Mouse (Mus musculus) lung, postnatal 0 days (tissue): ENCODE data around the gene Gm20388. TPM values are rescaled to one million over a fixed set of nuclear protein-coding genes. Genes with fewer than 3 reads are reported as not detected.

Experiments used
- ATAC-seq: fragments of 200-750 bp; cut with Nextera tagmentation; 2 replicates; pipeline ENCODE4 v1.8.0; 2017; ENCODE audit warnings: moderate library complexity
- DNase-seq: peaks from one replicate; pipeline ENCODE4 v3.0.0-alpha.2; 2016; ENCODE audit warnings: low spot score
- H3K27ac ChIP-seq: fragments of 300-500 bp; sonication (generic); 2 replicates; pipeline ENCODE4 v1.5.1; 2014; ENCODE audit warnings: antibody characterized with exemption, mild to moderate bottlenecking, low read length, mixed read lengths
- H3K27me3 ChIP-seq: fragments of 300-500 bp; sonication (generic); replicated peaks from 2 replicates; pipeline ENCODE4 v1.6.1; 2014; ENCODE audit warnings: low read length, mixed read lengths; ENCODE audit not compliant: insufficient read depth
- H3K36me3 ChIP-seq: fragments of 300-500 bp; sonication (generic); 2 replicates; pipeline ENCODE4 v1.6.1; 2014; ENCODE audit warnings: low read length, mixed read lengths; ENCODE audit not compliant: insufficient read depth
- H3K4me1 ChIP-seq: fragments of 300-500 bp; sonication (generic); 2 replicates; pipeline ENCODE4 v1.6.1; 2014; ENCODE audit warnings: antibody characterized with exemption, low read depth, low read length, mixed read lengths; ENCODE audit not compliant: insufficient read depth
- H3K4me2 ChIP-seq: fragments of 300-500 bp; sonication (generic); replicated peaks from 2 replicates; pipeline ENCODE4 v1.6.1; 2014; ENCODE audit warnings: low read depth, mild to moderate bottlenecking, low read length, moderate library complexity, mixed read lengths
- H3K4me3 ChIP-seq: fragments of 300-500 bp; sonication (generic); 2 replicates; pipeline ENCODE4 v1.5.1; 2014; ENCODE audit warnings: low read depth, low read length
- H3K9ac ChIP-seq: fragments of 300-500 bp; sonication (generic); replicated peaks from 2 replicates; pipeline ENCODE4 v1.6.1; 2014; ENCODE audit warnings: low read depth, mild to moderate bottlenecking
- H3K9me3 ChIP-seq: fragments of 300-500 bp; sonication (generic); 2 replicates; pipeline ENCODE4 v1.6.1; 2016; ENCODE audit warnings: low read length, mixed read lengths
- CTCF ChIP-seq: IDR thresholded peaks from 2 replicates; pipeline ENCODE4 v1.5.1; 2016; ENCODE audit warnings: antibody characterized with exemption, mild to moderate bottlenecking
- EP300 ChIP-seq: IDR thresholded peaks from 2 replicates; pipeline ENCODE4 v1.6.1; 2016; ENCODE audit warnings: antibody characterized with exemption, mild to moderate bottlenecking, control low read depth
- WGBS: fragments of 180-500 bp; shearing (Covaris S2); extraction: QIAGEN DNeasy Blood & Tissue Kit; methylation state at CpG from one replicate; pipeline ENCODE4 v1.1.7; 2014; 5-methylcytosine and 5-hydroxymethylcytosine counted together
- polyA plus RNA-seq: library from polyadenylated mRNA; unstranded; fragments of >200 nt; fragmentation: Nextera tagmentation; extraction: Ambion mirVana; gene quantifications from 2 replicates; pipeline ENCODE4 v1.2.1, GENCODE M21; 2015

The Gm20388 gene
- polyA plus RNA-seq, 1 experiment from 2014 or later = not detected

- 67% methylated on average over 11 of the region's 11 CpGs for WGBS
- no peaks in the 10 kb centered on the region for H3K4me1 ChIP-seq
- peaks cover 33% of the 10 kb centered on the region for H3K36me3 ChIP-seq
Observed at GRCm38 (mm10) chr8:123243053-123243452, 3332.4 kb downstream of the Gm20388 start.

GRCm38 (mm10) chr8:123244382-123244781 is 3333.7 kb downstream of the Gm20388 start:
- ATAC-seq = no peak
- no peaks in the 10 kb centered on the region for H3K4me1 ChIP-seq
- H3K4me3 ChIP-seq = no peak overlapping the region
- H3K4me2 ChIP-seq = no peak overlapping the region
- DNase-seq = no peak
- no peaks in the 10 kb centered on the region for H3K9me3 ChIP-seq
- H3K9ac ChIP-seq = no peak overlapping the region
- no peak overlapping the region for H3K27ac ChIP-seq
- H3K27me3 ChIP-seq = no peaks in the 10 kb centered on the region
- WGBS = 95% methylated on average over 4 of the region's 4 CpGs
- peaks cover 45% of the 10 kb centered on the region for H3K36me3 ChIP-seq
- TF ChIP-seq CTCF (no peak), EP300 (no peak)

More at GRCm38 (mm10) chr8:123243053-123243452, 3332.4 kb downstream of the Gm20388 start:
- H3K27me3 ChIP-seq = no peaks in the 10 kb centered on the region
- no peak overlapping the region for H3K4me3 ChIP-seq
- no peak overlapping the region for H3K9ac ChIP-seq
- TF ChIP-seq CTCF (no peak; the same call in 1 of the 2 replicates), EP300 (no peak)
- H3K4me2 ChIP-seq = no peak overlapping the region
- H3K9me3 ChIP-seq = no peaks in the 10 kb centered on the region
- ATAC-seq (no peak), DNase-seq (no peak)
- no peak overlapping the region for H3K27ac ChIP-seq

GRCm38 (mm10) chr8:123245543-123245942 is 3334.9 kb downstream of the Gm20388 start:
- TF ChIP-seq EP300 = no peak
- no peak for TF ChIP-seq CTCF
- ATAC-seq (no peak), DNase-seq (no peak)
- 84% methylated on average over 12 of the region's 12 CpGs for WGBS
- Histone ChIP-seq H3K36me3 (peaks cover 45% of the 10 kb centered on the region), H3K4me2 (no peak overlapping the region), H3K27ac (no peak overlapping the region), H3K9me3 (no peaks in the 10 kb centered on the region), H3K9ac (no peak overlapping the region), H3K4me1 (no peaks in the 10 kb centered on the region), H3K27me3 (no peaks in the 10 kb centered on the region), H3K4me3 (no peak overlapping the region)

DNA sequence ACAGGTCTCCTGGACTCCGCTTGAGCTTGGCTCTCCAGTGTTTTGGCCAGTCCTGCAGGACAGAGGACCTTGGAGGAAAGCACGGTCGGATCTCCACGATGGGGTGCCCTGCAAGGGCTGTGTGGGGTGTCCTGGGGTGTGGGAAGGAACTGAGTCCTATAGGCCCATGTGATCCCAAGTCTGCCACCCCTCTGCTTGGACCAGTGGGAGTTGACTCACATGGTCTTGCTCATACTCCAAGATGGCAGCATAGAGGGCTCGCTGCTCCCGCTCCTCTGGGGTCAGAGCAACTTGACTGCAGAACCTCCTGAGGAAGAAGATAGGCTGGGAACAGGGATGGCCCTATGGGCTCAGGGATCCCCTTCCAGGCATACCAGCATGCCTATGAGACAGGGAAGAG is 3337.1 kb downstream of the Gm20388 start:
- H3K9me3 ChIP-seq = no peaks in the 10 kb centered on the region
- H3K27ac ChIP-seq = no peak overlapping the region
- H3K9ac ChIP-seq = no peak overlapping the region
- DNase-seq = no peak
- H3K4me2 ChIP-seq = no peak overlapping the region
- ATAC-seq = no peak
- H3K4me3 ChIP-seq = no peak overlapping the region
- no peak for TF ChIP-seq EP300
- no peak for TF ChIP-seq CTCF
- WGBS = 96% methylated on average over 6 of the region's 6 CpGs
- H3K36me3 ChIP-seq = peaks cover 45% of the 10 kb centered on the region
- peaks cover under 1% of the 10 kb centered on the region; the same call in 1 of the 2 replicates for H3K4me1 ChIP-seq
- H3K27me3 ChIP-seq = no peaks in the 10 kb centered on the region

- TF ChIP-seq CTCF = no peak
- no peak for TF ChIP-seq EP300
- WGBS = 92% methylated on average over 8 of the region's 8 CpGs
- peaks cover 45% of the 10 kb centered on the region for H3K36me3 ChIP-seq
Observed at GRCm38 (mm10) chr8:123248596-123248995, 3338.0 kb downstream of the Gm20388 start.

DNA sequence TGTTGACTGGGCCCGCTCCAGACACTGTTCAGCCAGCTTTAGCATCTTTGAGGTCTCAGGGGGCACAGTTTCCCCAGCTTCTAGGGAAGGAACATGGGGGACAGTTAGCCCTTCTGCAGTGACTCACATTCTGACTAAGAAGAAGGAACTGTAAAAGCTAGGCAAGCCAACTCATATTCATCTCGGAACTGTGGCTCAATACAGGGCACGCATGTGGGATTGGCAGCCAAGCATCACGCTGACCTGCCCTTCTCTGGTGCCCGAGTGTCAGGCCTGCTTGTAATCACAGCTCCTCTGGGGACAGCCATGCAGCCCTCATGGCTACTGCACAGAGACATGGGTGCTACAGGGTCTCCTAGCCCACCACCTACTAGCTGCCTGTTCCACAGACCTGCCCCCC is 3340.3 kb downstream of the Gm20388 start:
- DNase-seq (no peak), ATAC-seq (no peak)
- no peak overlapping the region for H3K4me3 ChIP-seq
- H3K27me3 ChIP-seq = no peaks in the 10 kb centered on the region
- H3K9ac ChIP-seq = no peak overlapping the region
- WGBS = 94% methylated on average over 5 of the region's 5 CpGs
- H3K9me3 ChIP-seq = no peaks in the 10 kb centered on the region
- peaks cover 33% of the 10 kb centered on the region for H3K36me3 ChIP-seq
- TF ChIP-seq CTCF = no peak
- no peak for TF ChIP-seq EP300
- H3K4me2 ChIP-seq = no peak overlapping the region
- no peak overlapping the region for H3K27ac ChIP-seq
- H3K4me1 ChIP-seq = peaks cover 10% of the 10 kb centered on the region

More at GRCm38 (mm10) chr8:123248596-123248995, 3338.0 kb downstream of the Gm20388 start:
- Histone ChIP-seq H3K9ac (no peak overlapping the region), H3K27ac (no peak overlapping the region), H3K27me3 (no peaks in the 10 kb centered on the region), H3K4me2 (no peak overlapping the region), H3K4me3 (no peak overlapping the region), H3K9me3 (no peaks in the 10 kb centered on the region), H3K4me1 (peaks cover 4% of the 10 kb centered on the region; the same call in 1 of the 2 replicates)
- ATAC-seq = no peak
- peak; percentile 13 for DNase-seq

GRCm38 (mm10) chr8:123252925-123253324 is 3342.3 kb downstream of the Gm20388 start:
- WGBS = 43% methylated on average over 4 of the region's 4 CpGs
- DNase-seq (peak; percentile 27), ATAC-seq (no peak)
- TF ChIP-seq CTCF (no peak), EP300 (no peak)
- Histone ChIP-seq H3K9ac (no peak overlapping the region), H3K4me2 (peak overlapping the region; percentile 84), H3K4me3 (0 out of 2 replicates have a peak overlapping the region, but pooled peaks have one; percentile 94), H3K27me3 (no peaks in the 10 kb centered on the region), H3K4me1 (peaks cover 10% of the 10 kb centered on the region), H3K9me3 (no peaks in the 10 kb centered on the region), H3K36me3 (peaks cover 24% of the 10 kb centered on the region; the same call in 1 of the 2 replicates), H3K27ac (no peak overlapping the region; the same call in 1 of the 2 replicates)
